In the genomic region with DNA sequence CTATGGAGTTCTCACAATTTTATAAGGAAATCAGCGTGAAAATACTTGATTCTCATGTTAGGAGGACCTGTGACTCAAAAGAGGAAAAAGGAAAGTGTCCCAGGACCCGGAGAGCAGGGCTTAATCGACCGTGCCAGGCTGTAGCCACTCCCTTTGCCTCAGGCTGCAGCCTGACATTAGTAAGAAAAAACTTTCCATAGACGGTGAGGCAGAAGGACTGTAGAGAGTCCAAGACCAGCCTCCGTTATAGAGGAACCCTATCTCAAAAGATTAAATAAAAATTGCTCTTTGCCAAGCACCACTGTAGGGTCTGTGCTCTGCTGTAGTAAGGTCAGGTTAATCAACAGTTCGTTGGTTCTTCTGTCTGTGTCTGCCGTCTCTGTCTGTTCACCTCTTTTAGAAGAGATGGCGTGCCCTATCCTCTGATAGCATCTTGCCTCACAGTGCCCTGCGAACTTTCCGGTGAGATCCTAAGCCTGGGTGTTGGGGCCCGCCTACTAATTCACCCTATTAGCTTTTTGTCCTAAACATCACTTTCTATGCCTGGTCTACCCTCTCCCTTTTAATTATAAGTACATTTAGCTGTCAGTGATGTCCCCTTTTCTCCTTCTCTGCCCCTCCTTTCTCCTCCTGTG, we compare ENCODE assay signal across 8 mouse cellular contexts. TPM values are rescaled to one million over a fixed set of nuclear protein-coding genes. Genes with fewer than 3 reads are reported as not detected.
A peak's percentile ranks its signal among the peaks of the same experiment; 100 is the strongest.
DNase-seq lines count a peak whose midpoint lies in the region; ATAC-seq and TF ChIP-seq lines count a peak whose summit lies in the region.

No protein-coding gene starts in this region.

- TF ChIP-seq CTCF in left cerebral cortex, adult 2 months (IDR thresholded peaks at IDR 0.05): no peak
- TF ChIP-seq CTCF in lung, embryonic 14.5 days (IDR thresholded peaks at IDR 0.05; ENCODE audit: low read depth): no peak

- no peak for ATAC-seq in forebrain, embryonic 15.5 days (replicated peaks)
- ATAC-seq in lung, embryonic 14.5 days (ENCODE audit: insufficient read depth): peak; percentile 35; the same call in 1 of the 2 replicates
- ATAC-seq in stomach, embryonic 15.5 days (ENCODE audit: insufficient read depth, low FRiP score, low read depth): no peak

- H3K9me3 ChIP-seq in forebrain, embryonic 15.5 days: no peaks in the 10 kb centered on the region
- H3K9me3 ChIP-seq in lung, embryonic 14.5 days (ENCODE audit: low read depth, low read length): no peaks in the 10 kb centered on the region
- no peaks in the 10 kb centered on the region for H3K9me3 ChIP-seq in stomach, embryonic 15.5 days

- H3K4me1 ChIP-seq in forebrain, embryonic 15.5 days: peaks cover 7% of the 10 kb centered on the region; the same call in 1 of the 2 replicates
- H3K4me1 ChIP-seq in lung, embryonic 14.5 days (ENCODE audit: insufficient read depth): no peaks in the 10 kb centered on the region
- H3K4me1 ChIP-seq in stomach, embryonic 15.5 days: peaks cover 13% of the 10 kb centered on the region; the same call in 1 of the 2 replicates

- no peaks in the 10 kb centered on the region for H3K36me3 ChIP-seq in forebrain, embryonic 15.5 days
- no peaks in the 10 kb centered on the region for H3K36me3 ChIP-seq in lung, embryonic 14.5 days (ENCODE audit: insufficient read depth)
- no peaks in the 10 kb centered on the region for H3K36me3 ChIP-seq in stomach, embryonic 15.5 days

- peaks cover 23% of the 10 kb centered on the region for H3K27me3 ChIP-seq in forebrain, embryonic 15.5 days
- H3K27me3 ChIP-seq in lung, embryonic 14.5 days (ENCODE audit: insufficient read depth, low read length): peaks cover 7% of the 10 kb centered on the region; the same call in 1 of the 2 replicates
- H3K27me3 ChIP-seq in stomach, embryonic 15.5 days (replicated peaks): no peaks in the 10 kb centered on the region

- H3K9ac ChIP-seq in forebrain, embryonic 15.5 days (replicated peaks): peak overlapping the region; percentile 28; the same call in 1 of the 2 replicates
- peak overlapping the region; percentile 63 for H3K9ac ChIP-seq in lung, embryonic 14.5 days
- no peak overlapping the region; the same call in 1 of the 2 replicates for H3K9ac ChIP-seq in stomach, embryonic 15.5 days

- no peak for DNase-seq in left cerebral cortex, adult 2 months (ENCODE audit: extremely low spot score in 1 of 2, low spot score in 2 of 2)
- DNase-seq in left cerebral cortex, adult 11 months (ENCODE audit: low spot score): no peak
- peak; percentile 77 for DNase-seq in kidney, adult 11 months
- peak; percentile 54 for DNase-seq in lung, embryonic 14.5 days
- DNase-seq in cerebellum, adult 11-12 months: no peak
- DNase-seq in layer of hippocampus, adult 11-12 months (ENCODE audit: low spot score): no peak

- WGBS in forebrain, embryonic 15.5 days: 13% methylated on average over 12 of the region's 12 CpGs
- 10% methylated on average over 12 of the region's 12 CpGs for WGBS in lung, embryonic 14.5 days
- 14% methylated on average over 12 of the region's 12 CpGs for WGBS in stomach, embryonic 15.5 days

- H3K4me3 ChIP-seq in left cerebral cortex, adult 2 months: peak overlapping the region; percentile 59
- H3K4me3 ChIP-seq in forebrain, embryonic 15.5 days: peak overlapping the region; percentile 44
- peak overlapping the region; percentile 41 for H3K4me3 ChIP-seq in lung, embryonic 14.5 days (ENCODE audit: low read depth, low read length)
- H3K4me3 ChIP-seq in stomach, embryonic 15.5 days (replicated peaks): peak overlapping the region; percentile 56

- H3K27ac ChIP-seq in left cerebral cortex, adult 2 months: peak overlapping the region; percentile 91
- H3K27ac ChIP-seq in forebrain, embryonic 15.5 days (replicated peaks): no peak overlapping the region
- H3K27ac ChIP-seq in lung, embryonic 14.5 days (ENCODE audit: low read depth): peak overlapping the region; percentile 96
- peak overlapping the region; percentile 99 for H3K27ac ChIP-seq in stomach, embryonic 15.5 days

- intact Hi-C loops in left cerebral cortex, adult 2 months (cut with DNase I): no loop called here

- peak overlapping the region; percentile 82 for H3K4me2 ChIP-seq in forebrain, embryonic 15.5 days (replicated peaks)
- H3K4me2 ChIP-seq in lung, embryonic 14.5 days: peak overlapping the region; percentile 79
- peak overlapping the region; percentile 63 for H3K4me2 ChIP-seq in stomach, embryonic 15.5 days

RNA-seq across cellular contexts. Expression of gene Hspa1b, which starts 1.0 kb away (rescaled TPM):
- total RNA-seq in left cerebral cortex, adult 2 months (2021): 10 to 100 TPM; 18.8 to 22.1 TPM
- 0.10 and 0.17 TPM in 2 replicates for polyA plus RNA-seq in forebrain, embryonic 15.5 days (2015; fragmentation: Nextera tagmentation; extraction: Ambion mirVana)
- 0.16 and 0.35 TPM in 2 replicates for polyA plus RNA-seq in lung, embryonic 14.5 days (2014; fragmentation: Nextera tagmentation; extraction: Ambion mirVana)
- polyA plus RNA-seq in stomach, embryonic 15.5 days (2015; fragmentation: Nextera tagmentation; extraction: Ambion mirVana): 0.34 and 0.90 TPM in 2 replicates

RNA-seq across cellular contexts. Expression of gene Gm20481, which starts 9.7 kb away (rescaled TPM):
- total RNA-seq in left cerebral cortex, adult 2 months (2021): not detected
- not detected in 2 replicates for polyA plus RNA-seq in forebrain, embryonic 15.5 days (2015; fragmentation: Nextera tagmentation; extraction: Ambion mirVana)
- 1.3 TPM in 1 of 2 replicates, not detected in the other for polyA plus RNA-seq in lung, embryonic 14.5 days (2014; fragmentation: Nextera tagmentation; extraction: Ambion mirVana)
- polyA plus RNA-seq in stomach, embryonic 15.5 days (2015; fragmentation: Nextera tagmentation; extraction: Ambion mirVana): not detected in 2 replicates

RNA-seq across cellular contexts. Expression of gene Hspa1a, which starts 12.0 kb away (rescaled TPM):
- 10 to 100 TPM; 14.5 to 17.2 TPM for total RNA-seq in left cerebral cortex, adult 2 months (2021)
- polyA plus RNA-seq in forebrain, embryonic 15.5 days (2015; fragmentation: Nextera tagmentation; extraction: Ambion mirVana): 3.6 and 3.7 TPM in 2 replicates
- 2.0 and 2.1 TPM in 2 replicates for polyA plus RNA-seq in lung, embryonic 14.5 days (2014; fragmentation: Nextera tagmentation; extraction: Ambion mirVana)
- polyA plus RNA-seq in stomach, embryonic 15.5 days (2015; fragmentation: Nextera tagmentation; extraction: Ambion mirVana): 9.9 and 12.1 TPM in 2 replicates

RNA-seq across cellular contexts. Expression of gene Hspa1l, which starts 12.5 kb away (rescaled TPM):
- total RNA-seq in left cerebral cortex, adult 2 months (2021): under 1 TPM; 0.34 to 0.42 TPM
- 1.5 TPM in 2 replicates for polyA plus RNA-seq in forebrain, embryonic 15.5 days (2015; fragmentation: Nextera tagmentation; extraction: Ambion mirVana)
- polyA plus RNA-seq in lung, embryonic 14.5 days (2014; fragmentation: Nextera tagmentation; extraction: Ambion mirVana): 0.83 and 1.1 TPM in 2 replicates
- polyA plus RNA-seq in stomach, embryonic 15.5 days (2015; fragmentation: Nextera tagmentation; extraction: Ambion mirVana): 0.49 and 0.89 TPM in 2 replicates

RNA-seq across cellular contexts. Expression of gene Lsm2, which starts 21.7 kb away (rescaled TPM):
- total RNA-seq in left cerebral cortex, adult 2 months (2021): 10 to 100 TPM; 15.8 to 18.4 TPM
- 132 and 149 TPM in 2 replicates for polyA plus RNA-seq in forebrain, embryonic 15.5 days (2015; fragmentation: Nextera tagmentation; extraction: Ambion mirVana)
- polyA plus RNA-seq in lung, embryonic 14.5 days (2014; fragmentation: Nextera tagmentation; extraction: Ambion mirVana): 241 and 265 TPM in 2 replicates
- polyA plus RNA-seq in stomach, embryonic 15.5 days (2015; fragmentation: Nextera tagmentation; extraction: Ambion mirVana): 175 and 182 TPM in 2 replicates

Comparison
In these comparisons a context has a peak if more than half of its experiments do, and no peak if none do; other contexts are left out.
1. DNase-seq: peak in kidney, adult 11 months (single experiment) and lung, embryonic 14.5 days (single experiment); none in left cerebral cortex, adult 2 months (0 of 2), left cerebral cortex, adult 11 months (single experiment), cerebellum, adult 11-12 months (single experiment) and layer of hippocampus, adult 11-12 months (single experiment).
2. Peak in every context shown above with its lines, with median percentiles within 50 percentile points of each other: H3K4me3 ChIP-seq and H3K4me2 ChIP-seq.